ENCODE assay signal across 8 mouse cellular contexts in the genomic region with DNA sequence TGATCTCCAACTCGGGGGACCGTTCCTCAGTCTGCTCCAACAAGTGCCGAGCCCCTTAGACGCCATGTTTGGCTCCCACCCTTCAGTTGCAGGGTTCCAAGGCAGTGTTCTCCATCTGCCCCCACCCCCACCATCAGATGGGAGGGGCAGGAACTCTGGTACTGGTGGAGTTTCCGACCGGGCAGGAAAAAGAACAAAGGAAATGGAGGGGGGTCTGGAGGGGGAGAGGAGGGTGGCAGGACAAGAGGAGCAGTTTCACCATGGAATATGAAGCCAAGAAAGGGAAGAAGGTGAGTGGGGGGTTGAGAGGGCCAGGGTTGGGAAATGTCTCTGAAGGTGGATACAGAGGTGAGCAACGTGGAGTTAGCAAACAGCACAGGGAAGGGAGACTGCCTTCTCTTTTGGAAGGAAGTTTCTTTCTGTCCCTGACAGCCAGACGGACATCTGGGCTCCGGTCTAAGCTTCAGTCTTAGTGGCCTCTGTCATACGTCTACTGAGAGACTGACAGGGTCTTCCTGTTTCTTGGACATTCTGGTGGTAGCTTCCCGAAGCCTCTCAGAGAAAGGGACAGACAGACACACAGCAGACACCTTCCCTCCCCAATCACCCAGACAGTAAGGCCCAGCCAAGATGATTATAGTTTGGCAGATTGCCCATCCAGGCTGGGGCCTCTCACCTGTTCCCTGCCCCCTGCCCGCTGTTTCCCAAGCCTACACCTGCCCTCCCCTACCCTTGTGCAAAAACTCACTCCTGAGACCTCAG. TPM values are rescaled to one million over a fixed set of nuclear protein-coding genes. Genes with fewer than 3 reads are reported as not detected.
A peak's percentile ranks its signal among the peaks of the same experiment; 100 is the strongest.
DNase-seq lines count a peak whose midpoint lies in the region; ATAC-seq and TF ChIP-seq lines count a peak whose summit lies in the region.

A gene (plus strand): TSS at position 209 of the 762 bp plus-strand sequence.

- no peak for DNase-seq in adrenal gland, adult 8-10 months
- DNase-seq in embryonic facial prominence, embryonic 10.5 days (ENCODE audit: low spot score), result no peak
- DNase-seq in lung, adult 2 months, result peak; percentile 44
- DNase-seq in urinary bladder, postnatal 10 days (ENCODE audit: low spot score), result no peak
- no peak for DNase-seq in cerebellum, postnatal 25 days
- DNase-seq in B cell, adult 2 months, result no peak
- no peak for DNase-seq in c-Kit-positive CD71-positive TER-119-positive erythroid progenitor cells, embryonic 14.5 days (ENCODE audit: low spot score)

- no peaks in the 10 kb centered on the region for H3K36me3 ChIP-seq in embryonic facial prominence, embryonic 10.5 days (replicated peaks)
- no peaks in the 10 kb centered on the region for H3K36me3 ChIP-seq in intestine, postnatal 0 days (ENCODE audit: control insufficient read depth, insufficient read depth)

- H3K4me2 ChIP-seq in intestine, postnatal 0 days (replicated peaks; ENCODE audit: low read depth), result no peak within 1 kb of the TSS

- 55% methylated on average over 12 of the region's 12 CpGs for WGBS in embryonic facial prominence, embryonic 10.5 days
- 41% methylated on average over 12 of the region's 12 CpGs for WGBS in intestine, postnatal 0 days
- 27% methylated on average over 12 of the region's 12 CpGs for WGBS in lung, adult 2 months

- H3K9me3 ChIP-seq in embryonic facial prominence, embryonic 10.5 days, result no peaks in the 10 kb centered on the region
- H3K9me3 ChIP-seq in intestine, postnatal 0 days (ENCODE audit: control insufficient read depth), result no peaks in the 10 kb centered on the region

- ATAC-seq in intestine, postnatal 0 days, result no peak

- peak; percentile 44; the same call in 1 of the 2 replicates for TF ChIP-seq POLR2A in lung, adult 2 months (IDR thresholded peaks at IDR 0.05; ENCODE audit: borderline replicate concordance, extremely low read depth, low read depth, low read length)

- H3K27me3 ChIP-seq in embryonic facial prominence, embryonic 10.5 days (replicated peaks; ENCODE audit: low read depth, poor library complexity, severe bottlenecking), result peaks cover 55% of the 10 kb centered on the region
- peaks cover 24% of the 10 kb centered on the region for H3K27me3 ChIP-seq in intestine, postnatal 0 days (replicated peaks; ENCODE audit: control insufficient read depth, insufficient read depth, low read length)

- no peak for TF ChIP-seq CTCF in intestine, postnatal 0 days (IDR thresholded peaks at IDR 0.05; ENCODE audit: low read depth)
- TF ChIP-seq CTCF in lung, adult 2 months (IDR thresholded peaks at IDR 0.05; ENCODE audit: insufficient read depth, low read length), result no peak

- H3K27ac ChIP-seq in embryonic facial prominence, embryonic 10.5 days (replicated peaks), result no peak within 1 kb of the TSS
- no peak within 1 kb of the TSS for H3K27ac ChIP-seq in intestine, postnatal 0 days (ENCODE audit: low read depth, low read length)

- peaks cover 12% of the 10 kb centered on the region; the same call in 1 of the 2 replicates for H3K4me1 ChIP-seq in embryonic facial prominence, embryonic 10.5 days
- no peaks in the 10 kb centered on the region for H3K4me1 ChIP-seq in intestine, postnatal 0 days (replicated peaks; ENCODE audit: control insufficient read depth, insufficient read depth, low read length)
- H3K4me1 ChIP-seq in lung, adult 2 months (ENCODE audit: control insufficient read depth, insufficient read depth, low read length), result peaks cover 9% of the 10 kb centered on the region

- H3K9ac ChIP-seq in intestine, postnatal 0 days (ENCODE audit: low read depth, low read length), result no peak within 1 kb of the TSS

- 0 out of 2 replicates have a peak within 1 kb of the TSS, but pooled peaks have one; percentile 19 for H3K4me3 ChIP-seq in embryonic facial prominence, embryonic 10.5 days
- peak within 1 kb of the TSS; percentile 16; the same call in 1 of the 2 replicates for H3K4me3 ChIP-seq in intestine, postnatal 0 days (ENCODE audit: low read depth, low read length)
- H3K4me3 ChIP-seq in lung, adult 2 months (replicated peaks; ENCODE audit: extremely low read depth, low read depth, low read length), result peak within 1 kb of the TSS; percentile 64

RNA-seq across cellular contexts. Expression of the gene that starts here (rescaled TPM):
- 10 to 100 TPM in 3 of 4 experiments, 1 to 10 TPM in 1; 9.0 to 19.5 (median 14.7) TPM for total RNA-seq in adrenal gland, adult 8-10 months (2022)
- 1.2 TPM in 2 replicates for polyA plus RNA-seq in embryonic facial prominence, embryonic 10.5 days (2016; fragmentation: Nextera tagmentation; extraction: Ambion mirVana)
- polyA plus RNA-seq in intestine, postnatal 0 days (2015; fragmentation: Nextera tagmentation; extraction: Ambion mirVana), result 1.5 and 1.7 TPM in 2 replicates
- polyA plus RNA-seq in lung, adult 2 months (2012; rRNA removed), result 164 and 177 TPM in 2 replicates

Comparison
In these comparisons a context has a peak if more than half of its experiments do, and no peak if none do; other contexts are left out.
1. RNA of the gene that starts here (polyA plus RNA-seq): 164 to 177 TPM in lung, adult 2 months; 1.5 to 1.7 TPM in intestine, postnatal 0 days and 1.2 TPM in embryonic facial prominence, embryonic 10.5 days; every median in the first group is over 10 times any median in the second.
2. Peak in every context shown above with its lines, with median percentiles within 50 percentile points of each other: H3K4me3 ChIP-seq.